Mouse (Mus musculus): ENCODE results near the gene Tmem45a2.

DNA sequence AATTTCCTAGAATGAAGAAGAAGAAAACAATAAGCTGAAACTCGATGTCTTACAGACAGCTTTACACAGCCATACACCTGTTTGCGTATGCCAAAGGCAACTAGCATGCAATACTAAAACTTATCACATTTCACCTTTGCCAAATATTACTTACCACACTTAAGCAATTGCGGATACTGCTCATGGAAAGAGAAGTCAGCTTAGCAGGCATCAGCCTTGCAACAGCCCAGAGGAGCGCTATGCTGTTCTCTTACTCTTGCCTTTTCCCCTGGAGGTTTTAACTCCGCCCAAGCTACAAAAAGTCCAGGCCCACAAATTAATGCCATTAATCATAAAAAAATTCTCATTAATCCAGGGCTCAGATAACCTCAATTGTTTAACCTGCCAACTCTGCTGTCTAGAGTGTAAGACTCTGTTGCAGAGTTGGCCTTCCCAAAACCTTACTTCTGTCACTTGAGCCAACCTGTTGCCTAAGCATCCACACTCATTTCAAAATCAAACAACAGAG lies at the start of gene Tmem45a2:
- no peak for TF ChIP-seq CTCF (IDR thresholded peaks at IDR 0.05; ENCODE audit: low read depth, low read length)
- no peak for TF ChIP-seq POLR2A (IDR thresholded peaks at IDR 0.05; ENCODE audit: borderline replicate concordance, low read depth, low read length)

Data from bone marrow macrophage, adult 2 months (primary cell).